ENCODE assay signal across 8 mouse cellular contexts in genomic region chr3:51577816-51578749, GRCm38 (mm10). TPM values are rescaled to one million over a fixed set of nuclear protein-coding genes. Genes with fewer than 3 reads are reported as not detected.
A peak's percentile ranks its signal among the peaks of the same experiment; 100 is the strongest.
DNase-seq lines count a peak whose midpoint lies in the region; ATAC-seq and TF ChIP-seq lines count a peak whose summit lies in the region.

No protein-coding gene starts in this region.

- no peak overlapping the region for H3K4me2 ChIP-seq in intestine, embryonic 14.5 days (ENCODE audit: low read length)
- H3K4me2 ChIP-seq in lung, embryonic 16.5 days (ENCODE audit: low read depth, low read length) = no peak overlapping the region

- peak; percentile 47 for DNase-seq in 3T3-L1 (ENCODE audit: low read depth, low spot score)
- DNase-seq in Patski (ENCODE audit: low read depth, low spot score) = no peak
- no peak for DNase-seq in intestine, embryonic 14.5 days (ENCODE audit: low spot score)
- DNase-seq in layer of hippocampus, adult 11-12 months (ENCODE audit: low spot score) = no peak
- DNase-seq in layer of hippocampus, postnatal 14 days (ENCODE audit: low spot score in 2 of 2) = no peak
- no peak for DNase-seq in left cerebral cortex, postnatal 25 days (ENCODE audit: low spot score in 2 of 2)
- DNase-seq in testis, postnatal 14 days (ENCODE audit: low spot score) = no peak

- WGBS in intestine, embryonic 14.5 days = 78% methylated on average over 12 of the region's 12 CpGs
- WGBS in lung, embryonic 16.5 days = 57% methylated on average over 12 of the region's 12 CpGs

- H3K36me3 ChIP-seq in intestine, embryonic 14.5 days (ENCODE audit: control insufficient read depth, insufficient read depth, low read length) = no peaks in the 10 kb centered on the region
- H3K36me3 ChIP-seq in lung, embryonic 16.5 days (ENCODE audit: control insufficient read depth, insufficient read depth, low read length) = no peaks in the 10 kb centered on the region

- H3K4me3 ChIP-seq in intestine, embryonic 14.5 days (ENCODE audit: low read depth, low read length) = no peak overlapping the region
- no peak overlapping the region for H3K4me3 ChIP-seq in lung, embryonic 16.5 days (ENCODE audit: low read length)

- H3K27ac ChIP-seq in intestine, embryonic 14.5 days (ENCODE audit: low read depth) = no peak overlapping the region
- peak overlapping the region; percentile 70 for H3K27ac ChIP-seq in lung, embryonic 16.5 days (ENCODE audit: low read length)

- intact Hi-C loops in left cerebral cortex, postnatal 25 days (cut with DNase I) = no loop called here

- CTCF ChIA-PET in Patski (lab: Charles Lee) = interaction anchor here (0.9 to 2.9 kb wide), 6 partner anchors 12 to 72 kb away, joined by 3 to 7 read pairs (median 4); no protein-coding TSS in a partner anchor

- H3K9ac ChIP-seq in intestine, embryonic 14.5 days (ENCODE audit: low read length) = no peak overlapping the region
- no peak overlapping the region for H3K9ac ChIP-seq in lung, embryonic 16.5 days (ENCODE audit: low read length)

- no peaks in the 10 kb centered on the region for H3K4me1 ChIP-seq in intestine, embryonic 14.5 days (replicated peaks; ENCODE audit: control insufficient read depth, insufficient read depth, low read length)
- H3K4me1 ChIP-seq in lung, embryonic 16.5 days (replicated peaks; ENCODE audit: control insufficient read depth, insufficient read depth, low read length) = peaks cover 11% of the 10 kb centered on the region; the same call in 1 of the 2 replicates

- peak; percentile 25 for ATAC-seq in Patski
- peak; percentile 66 for ATAC-seq in intestine, embryonic 14.5 days (replicated peaks; ENCODE audit: low FRiP score, low TSS enrichment, low read depth)
- peak; percentile 93 for ATAC-seq in lung, embryonic 16.5 days (ENCODE audit: low read depth)

- POLR2A ChIA-PET in Patski (lab: Charles Lee) = interaction anchor here (0.6 to 2.3 kb wide), 9 partner anchors 9 to 492 kb away, joined by 3 to 8 read pairs (median 3); partner anchors contain the start of gene Setd7

- in situ Hi-C loops in Patski (cut with MboI; ENCODE audit: low pct_unique_long_range_greater_than_20kb) = loop anchor here (5.0 kb wide), 1 partner anchor 69 kb away; no protein-coding TSS in a partner anchor

- no peaks in the 10 kb centered on the region for H3K27me3 ChIP-seq in Patski
- no peaks in the 10 kb centered on the region for H3K27me3 ChIP-seq in intestine, embryonic 14.5 days (replicated peaks; ENCODE audit: control insufficient read depth, insufficient read depth, low read length)
- H3K27me3 ChIP-seq in lung, embryonic 16.5 days (ENCODE audit: control insufficient read depth, insufficient read depth, low read depth, low read length) = no peaks in the 10 kb centered on the region

- no peaks in the 10 kb centered on the region for H3K9me3 ChIP-seq in intestine, embryonic 14.5 days (ENCODE audit: control insufficient read depth, low read length)
- no peaks in the 10 kb centered on the region for H3K9me3 ChIP-seq in lung, embryonic 16.5 days (ENCODE audit: control insufficient read depth, low read length)

- no peak for TF ChIP-seq CTCF in Patski (IDR thresholded peaks at IDR 0.05)

RNA-seq across cellular contexts. Expression of gene Setd7, which starts 17.4 kb away (rescaled TPM):
- 76.5 TPM for polyA plus RNA-seq in Patski (2021)
- polyA plus RNA-seq in intestine, embryonic 14.5 days (2014; fragmentation: Nextera tagmentation; extraction: Ambion mirVana) = 4.2 and 5.8 TPM in 2 replicates
- 2.5 and 3.5 TPM in 2 replicates for polyA plus RNA-seq in lung, embryonic 16.5 days (2015; fragmentation: Nextera tagmentation; extraction: Ambion mirVana)
- total RNA-seq in layer of hippocampus, postnatal 14 days (2021) = 10 to 100 TPM; 88.8 to 95.4 TPM
- 100 to 1,000 TPM; 135 to 139 TPM for total RNA-seq in left cerebral cortex, postnatal 25 days (2021)

Comparison
In these comparisons a context has a peak if more than half of its experiments do, and no peak if none do; other contexts are left out.
1. ATAC-seq: peak in every context shown above with its lines; median percentile 93 in lung, embryonic 16.5 days; 66 in intestine, embryonic 14.5 days; 25 in Patski.
2. RNA of gene Setd7, which starts 17.4 kb away (polyA plus RNA-seq): 76.5 TPM in Patski (single experiment); 4.2 to 5.8 TPM in intestine, embryonic 14.5 days and 2.5 to 3.5 TPM in lung, embryonic 16.5 days; every median in the first group is over 10 times any median in the second.